Mouse (Mus musculus): Measurements from ENCODE around the gene Irf1. TPM values are rescaled to one million over a fixed set of nuclear protein-coding genes. Genes with fewer than 3 reads are reported as not detected.

The Irf1 gene
- polyA plus RNA-seq, 1 experiment from 2014 or later, result 3.6 TPM

DNA sequence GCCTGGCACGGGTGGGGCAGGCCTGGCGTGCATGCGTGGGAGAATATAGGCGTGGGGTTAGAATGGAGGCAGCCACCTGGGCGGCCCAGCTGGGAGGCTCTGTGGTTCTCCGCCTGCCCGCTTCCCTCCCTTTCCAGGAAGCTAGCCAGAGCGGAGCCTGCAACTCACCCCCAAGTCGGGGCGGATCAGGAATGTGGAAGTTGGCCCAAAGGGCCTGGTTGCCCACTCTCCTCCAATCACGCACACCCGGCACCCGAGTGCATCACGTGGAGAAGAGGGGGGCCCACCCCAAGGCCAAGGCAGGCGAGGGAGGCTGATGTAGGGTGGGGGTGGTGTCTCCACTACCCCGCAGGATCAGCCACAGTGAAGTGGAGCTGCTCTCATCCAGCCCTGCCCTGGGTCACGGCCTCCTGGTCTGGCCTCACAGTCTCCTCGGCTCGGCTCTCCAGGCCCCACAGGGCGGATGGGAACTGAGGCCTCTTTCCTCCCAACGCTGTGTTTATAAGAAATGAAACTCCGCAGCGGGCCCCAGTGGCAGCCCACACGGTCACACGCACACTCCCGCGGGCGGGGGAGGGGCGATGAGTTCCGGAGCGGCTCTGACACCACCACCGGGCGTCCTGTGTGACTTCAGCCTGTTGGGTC, 6.2 kb upstream of the Irf1 start:
- peak; percentile 69 for DNase-seq (ENCODE audit: low spot score)
- peaks cover 48% of the 10 kb centered on the region for H3K4me1 ChIP-seq (replicated peaks)
- peak overlapping the region; percentile 84 for H3K27ac ChIP-seq
- H3K9me3 ChIP-seq, result no peaks in the 10 kb centered on the region
- H3K4me3 ChIP-seq, result peak overlapping the region; percentile 52
- peaks cover 92% of the 10 kb centered on the region for H3K27me3 ChIP-seq (ENCODE audit: insufficient read depth, poor library complexity, severe bottlenecking)
- no peaks in the 10 kb centered on the region for H3K36me3 ChIP-seq
- WGBS, result 3% methylated on average over 33 of the region's 33 CpGs

DNA sequence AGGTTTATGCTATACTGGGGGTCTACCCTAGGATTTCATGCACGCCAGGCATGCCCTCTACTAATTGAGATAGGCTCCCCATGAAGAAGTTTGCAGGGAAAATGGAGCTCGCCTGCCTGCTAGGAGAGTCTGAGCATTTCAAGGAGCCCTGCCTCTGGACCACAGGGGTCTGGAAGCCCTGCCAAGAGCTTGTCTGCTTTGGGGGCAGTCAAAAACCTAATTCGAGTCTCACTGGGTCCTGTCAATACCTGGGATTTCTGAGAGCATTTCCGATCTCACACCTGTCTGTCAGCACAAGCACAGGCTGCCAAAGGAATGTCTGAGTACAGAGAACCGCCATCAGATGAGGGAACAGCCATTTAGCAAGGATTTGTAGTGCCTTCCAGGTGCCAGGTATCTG, 5.2 kb upstream of the Irf1 start:
- DNase-seq (ENCODE audit: low spot score), result no peak

DNA sequence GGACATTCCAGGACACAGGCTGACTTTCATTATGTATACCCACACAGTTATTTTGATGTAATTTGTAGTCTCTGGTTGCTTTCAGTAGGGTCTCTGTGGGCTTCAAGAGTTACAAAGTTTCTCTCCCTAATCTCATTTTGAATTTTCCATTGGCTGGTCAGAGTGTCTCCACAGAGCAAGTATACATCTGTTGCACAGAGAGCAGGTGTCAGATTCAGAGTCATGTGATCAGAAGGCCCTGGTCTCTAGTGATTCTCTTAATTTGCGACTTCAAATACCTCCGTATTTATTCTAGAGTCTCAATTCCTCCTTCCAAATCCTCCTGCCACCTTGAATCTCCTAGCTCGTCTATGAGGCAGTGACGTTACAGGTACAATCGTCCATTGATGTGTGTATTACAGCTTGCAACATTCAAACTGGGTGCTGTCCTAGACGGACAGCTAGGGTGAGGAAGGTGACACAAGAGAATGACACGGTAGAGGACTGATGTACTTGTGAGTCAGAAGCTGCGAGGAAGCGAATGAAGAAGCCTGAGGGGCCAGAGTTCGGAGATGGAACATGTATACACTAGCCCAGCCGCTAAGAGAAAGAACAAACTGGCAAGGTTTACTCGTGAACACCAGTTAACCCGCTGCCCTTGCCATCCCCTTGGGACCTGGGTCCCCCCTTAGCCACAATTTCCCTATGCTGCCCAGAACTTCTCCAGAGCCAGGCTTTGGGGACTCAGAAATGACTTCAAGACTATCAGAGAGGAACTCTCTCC, 1.2 kb upstream of the Irf1 start:
- H3K27me3 ChIP-seq (ENCODE audit: insufficient read depth, poor library complexity, severe bottlenecking), result peaks cover 80% of the 10 kb centered on the region
- no peak overlapping the region for H3K27ac ChIP-seq
- H3K36me3 ChIP-seq, result no peaks in the 10 kb centered on the region
- H3K9me3 ChIP-seq, result no peaks in the 10 kb centered on the region
- 0 out of 2 replicates have a peak overlapping the region, but pooled peaks have one; percentile 75 for H3K4me3 ChIP-seq
- no peak for DNase-seq (ENCODE audit: low spot score)
- H3K4me1 ChIP-seq (replicated peaks), result peaks cover 29% of the 10 kb centered on the region
- 77% methylated on average over 13 of the region's 13 CpGs for WGBS

More for the DNA sequence above, 5.2 kb upstream of the Irf1 start:
- 35% methylated on average over 5 of the region's 5 CpGs for WGBS
- H3K27me3 ChIP-seq (ENCODE audit: insufficient read depth, poor library complexity, severe bottlenecking), result peaks cover 93% of the 10 kb centered on the region
- H3K36me3 ChIP-seq, result no peaks in the 10 kb centered on the region
- H3K4me1 ChIP-seq (replicated peaks), result peaks cover 42% of the 10 kb centered on the region
- no peak overlapping the region for H3K27ac ChIP-seq
- H3K9me3 ChIP-seq, result no peaks in the 10 kb centered on the region
- H3K4me3 ChIP-seq, result no peak overlapping the region

DNA sequence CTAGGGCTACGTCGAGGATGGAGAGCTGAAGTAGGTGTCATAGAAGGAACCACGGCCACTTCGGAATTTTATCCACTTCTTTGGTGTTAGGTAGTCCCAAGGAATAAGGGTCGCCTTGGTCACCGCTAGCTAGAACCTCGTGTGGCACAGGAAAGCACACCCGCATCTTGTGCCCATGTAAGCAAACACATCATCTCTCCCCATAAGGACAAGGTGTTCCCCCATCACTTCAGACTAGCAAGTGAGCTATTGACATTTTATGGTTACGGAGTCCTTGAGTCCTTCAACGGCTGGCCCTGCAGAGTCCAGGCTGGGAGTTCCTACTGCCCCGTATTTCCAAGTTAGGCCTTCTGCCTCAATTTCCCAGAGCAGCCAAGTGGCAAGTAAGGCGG, 633 bp upstream of the Irf1 start:
- H3K27me3 ChIP-seq (ENCODE audit: insufficient read depth, poor library complexity, severe bottlenecking), result peaks cover 80% of the 10 kb centered on the region
- WGBS, result 57% methylated on average over 12 of the region's 12 CpGs
- H3K9me3 ChIP-seq, result no peaks in the 10 kb centered on the region
- H3K4me3 ChIP-seq, result peak overlapping the region; percentile 75
- H3K27ac ChIP-seq, result no peak overlapping the region
- peaks cover 23% of the 10 kb centered on the region for H3K4me1 ChIP-seq (replicated peaks)
- no peak for DNase-seq (ENCODE audit: low spot score)
- H3K36me3 ChIP-seq, result no peaks in the 10 kb centered on the region

DNA sequence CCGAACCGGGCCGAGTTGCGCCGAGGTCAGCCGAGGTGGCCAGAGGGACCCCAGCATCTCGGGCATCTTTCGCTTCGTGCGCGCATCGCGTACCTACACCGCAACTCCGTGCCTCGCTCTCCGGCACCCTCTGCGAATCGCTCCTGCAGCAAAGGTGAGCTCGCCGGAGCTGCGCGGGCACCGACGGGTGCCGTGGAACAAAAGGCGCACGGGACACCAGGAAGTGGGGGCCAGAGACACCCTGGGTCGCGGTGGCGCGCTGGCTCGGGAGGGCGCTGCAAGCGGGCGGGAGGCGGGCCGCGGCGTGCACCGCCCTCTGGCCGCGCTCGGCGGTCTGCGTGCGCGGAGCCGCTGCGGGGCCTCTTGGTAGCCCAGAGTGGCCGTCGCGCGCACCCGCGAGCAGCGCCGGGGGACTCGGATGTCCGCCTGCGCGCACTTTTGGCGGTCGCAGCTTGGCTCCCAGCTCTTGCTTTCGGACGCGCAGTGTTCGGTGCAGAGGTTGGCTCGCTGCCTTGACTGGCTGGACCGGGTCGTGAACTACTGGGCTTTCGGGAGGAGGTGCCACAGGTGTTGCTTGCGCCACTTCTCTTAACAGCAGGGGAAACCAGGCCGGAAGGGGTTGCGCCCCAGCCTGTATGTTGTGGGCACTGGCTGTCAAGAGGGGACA, 444 bp downstream of the Irf1 start:
- Histone ChIP-seq H3K36me3 (no peaks in the 10 kb centered on the region), H3K27me3 (ENCODE audit: insufficient read depth, poor library complexity, severe bottlenecking) (peaks cover 71% of the 10 kb centered on the region), H3K27ac (peak overlapping the region; percentile 82), H3K9me3 (no peaks in the 10 kb centered on the region), H3K4me1 (replicated peaks) (peaks cover 14% of the 10 kb centered on the region), H3K4me3 (peak overlapping the region; percentile 75)
- WGBS, result under 1% methylated on average over 75 of the region's 75 CpGs
- DNase-seq (ENCODE audit: low spot score), result peak; percentile 69

DNA sequence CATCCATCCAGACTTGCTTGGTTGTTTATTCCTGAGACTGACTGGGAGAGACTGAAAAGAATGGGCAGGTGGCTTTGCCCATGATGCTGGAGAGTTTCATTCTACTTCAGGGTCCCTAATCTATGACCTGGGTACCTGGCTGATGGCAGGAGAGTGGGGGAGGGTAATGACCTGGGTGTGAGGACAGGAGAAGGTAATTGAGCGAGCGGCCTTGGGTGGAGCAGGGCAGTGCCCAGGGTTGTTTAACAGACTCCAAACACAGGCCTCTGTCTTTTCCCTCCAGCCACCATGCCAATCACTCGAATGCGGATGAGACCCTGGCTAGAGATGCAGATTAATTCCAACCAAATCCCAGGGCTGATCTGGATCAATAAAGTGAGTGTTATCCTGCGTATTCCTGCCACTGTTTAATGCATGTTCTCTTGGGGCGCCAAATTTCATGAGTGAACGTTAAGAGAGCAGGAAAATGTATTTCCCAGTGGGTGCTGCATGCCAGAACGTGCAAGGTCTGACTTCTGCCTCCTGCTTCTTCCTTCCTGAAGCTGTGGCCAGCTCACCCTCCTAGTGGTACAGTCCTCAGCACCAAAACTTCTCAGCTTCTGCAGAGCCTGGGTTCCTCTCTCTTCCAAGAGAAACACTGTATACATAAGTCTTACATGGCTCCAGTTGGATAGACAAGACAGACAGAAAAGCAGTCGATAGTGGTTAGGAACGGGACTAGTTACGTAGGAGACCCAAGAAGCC, 1.4 kb downstream of the Irf1 start:
- no peaks in the 10 kb centered on the region for H3K9me3 ChIP-seq
- peaks cover 63% of the 10 kb centered on the region for H3K27me3 ChIP-seq (ENCODE audit: insufficient read depth, poor library complexity, severe bottlenecking)
- H3K4me1 ChIP-seq (replicated peaks), result peaks cover 14% of the 10 kb centered on the region
- 84% methylated on average over 11 of the region's 11 CpGs for WGBS
- H3K36me3 ChIP-seq, result peaks cover 4% of the 10 kb centered on the region; the same call in 1 of the 2 replicates
- no peak for DNase-seq (ENCODE audit: low spot score)
- H3K4me3 ChIP-seq, result peak overlapping the region; percentile 75; the same call in 1 of the 2 replicates
- H3K27ac ChIP-seq, result no peak overlapping the region

DNA sequence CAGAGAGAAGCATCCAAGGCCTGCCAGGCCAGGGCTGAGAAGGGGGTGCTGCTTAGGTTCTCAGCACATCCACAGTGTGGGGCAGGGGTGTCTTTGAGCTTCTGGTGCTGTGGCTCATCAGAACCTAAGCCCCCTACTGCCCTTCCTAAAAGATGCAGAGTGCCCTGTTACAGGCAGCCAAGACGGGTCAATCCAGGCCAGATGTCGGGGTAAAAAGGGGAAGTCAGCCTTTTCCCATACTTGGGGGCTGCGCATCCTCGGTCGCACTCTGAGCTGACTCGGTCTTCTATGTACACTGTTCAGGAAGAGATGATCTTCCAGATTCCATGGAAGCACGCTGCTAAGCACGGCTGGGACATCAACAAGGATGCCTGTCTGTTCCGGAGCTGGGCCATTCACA, 2.7 kb downstream of the Irf1 start:
- no peak for DNase-seq (ENCODE audit: low spot score)
- Histone ChIP-seq H3K27me3 (ENCODE audit: insufficient read depth, poor library complexity, severe bottlenecking) (peaks cover 52% of the 10 kb centered on the region), H3K9me3 (no peaks in the 10 kb centered on the region), H3K27ac (no peak overlapping the region), H3K36me3 (peaks cover 9% of the 10 kb centered on the region), H3K4me1 (replicated peaks) (peaks cover 14% of the 10 kb centered on the region), H3K4me3 (no peak overlapping the region)
- 77% methylated on average over 9 of the region's 9 CpGs for WGBS

DNA sequence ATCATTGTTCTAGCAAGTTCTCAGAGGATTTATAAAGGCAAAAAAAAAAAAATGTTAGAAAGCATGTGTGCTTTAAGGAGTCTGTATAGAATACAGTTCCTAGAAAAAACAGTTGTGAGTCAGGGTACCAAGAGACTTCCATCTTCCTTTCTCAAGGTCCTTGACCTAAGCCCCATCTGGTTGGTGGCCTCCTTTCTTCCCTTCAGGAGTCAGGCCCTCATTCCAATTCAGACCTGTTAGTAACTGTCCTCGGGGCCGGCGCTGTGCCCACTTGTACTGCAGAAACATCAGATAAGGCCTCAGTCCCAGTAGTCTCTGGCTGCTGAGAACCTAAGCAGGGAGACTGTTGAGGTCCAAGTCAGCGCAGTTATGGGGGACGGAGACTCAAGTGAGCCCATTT, 3.3 kb downstream of the Irf1 start, which contains the start of gene Gm17334:
TSS of gene Gm17334 (minus strand) at position 101 of the 400 bp plus-strand sequence.
- Histone ChIP-seq H3K27ac (no peak within 1 kb of the TSS), H3K4me1 (replicated peaks) (peaks cover 14% of the 10 kb centered on the region), H3K9me3 (no peaks in the 10 kb centered on the region), H3K27me3 (ENCODE audit: insufficient read depth, poor library complexity, severe bottlenecking) (peaks cover 50% of the 10 kb centered on the region), H3K4me3 (no peak within 1 kb of the TSS), H3K36me3 (peaks cover 9% of the 10 kb centered on the region)
- WGBS, result 92% methylated on average over 5 of the region's 5 CpGs
- DNase-seq (ENCODE audit: low spot score), result no peak

DNA sequence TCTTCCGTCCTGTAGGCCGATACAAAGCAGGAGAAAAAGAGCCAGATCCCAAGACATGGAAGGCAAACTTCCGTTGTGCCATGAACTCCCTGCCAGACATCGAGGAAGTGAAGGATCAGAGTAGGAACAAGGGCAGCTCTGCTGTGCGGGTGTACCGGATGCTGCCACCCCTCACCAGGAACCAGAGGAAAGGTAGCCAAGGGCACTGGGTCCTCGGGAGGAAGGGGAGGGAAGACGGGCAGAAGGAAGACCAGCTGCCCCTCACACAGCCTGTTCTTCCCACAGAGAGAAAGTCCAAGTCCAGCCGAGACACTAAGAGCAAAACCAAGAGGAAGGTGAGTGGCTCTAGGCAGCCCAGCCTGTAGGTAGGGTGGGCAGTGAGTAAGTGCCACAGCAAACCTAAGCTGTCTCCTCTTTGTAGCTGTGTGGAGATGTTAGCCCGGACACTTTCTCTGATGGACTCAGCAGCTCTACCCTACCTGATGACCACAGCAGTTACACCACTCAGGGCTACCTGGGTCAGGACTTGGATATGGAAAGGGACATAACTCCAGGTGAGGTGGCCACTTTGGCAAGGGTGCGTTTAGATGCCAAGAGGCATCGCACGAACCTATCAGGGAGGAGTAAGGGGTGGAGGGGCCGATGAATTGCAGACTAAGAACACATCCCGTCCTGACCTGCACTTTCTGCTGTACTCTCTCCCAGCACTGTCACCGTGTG, 4.0 kb downstream of the Irf1 start:
- WGBS, result 89% methylated on average over 16 of the region's 16 CpGs
- Histone ChIP-seq H3K4me1 (replicated peaks) (peaks cover 14% of the 10 kb centered on the region), H3K4me3 (no peak overlapping the region), H3K27ac (no peak overlapping the region), H3K9me3 (no peaks in the 10 kb centered on the region), H3K27me3 (ENCODE audit: insufficient read depth, poor library complexity, severe bottlenecking) (peaks cover 43% of the 10 kb centered on the region), H3K36me3 (peaks cover 9% of the 10 kb centered on the region)
- no peak for DNase-seq (ENCODE audit: low spot score)

DNA sequence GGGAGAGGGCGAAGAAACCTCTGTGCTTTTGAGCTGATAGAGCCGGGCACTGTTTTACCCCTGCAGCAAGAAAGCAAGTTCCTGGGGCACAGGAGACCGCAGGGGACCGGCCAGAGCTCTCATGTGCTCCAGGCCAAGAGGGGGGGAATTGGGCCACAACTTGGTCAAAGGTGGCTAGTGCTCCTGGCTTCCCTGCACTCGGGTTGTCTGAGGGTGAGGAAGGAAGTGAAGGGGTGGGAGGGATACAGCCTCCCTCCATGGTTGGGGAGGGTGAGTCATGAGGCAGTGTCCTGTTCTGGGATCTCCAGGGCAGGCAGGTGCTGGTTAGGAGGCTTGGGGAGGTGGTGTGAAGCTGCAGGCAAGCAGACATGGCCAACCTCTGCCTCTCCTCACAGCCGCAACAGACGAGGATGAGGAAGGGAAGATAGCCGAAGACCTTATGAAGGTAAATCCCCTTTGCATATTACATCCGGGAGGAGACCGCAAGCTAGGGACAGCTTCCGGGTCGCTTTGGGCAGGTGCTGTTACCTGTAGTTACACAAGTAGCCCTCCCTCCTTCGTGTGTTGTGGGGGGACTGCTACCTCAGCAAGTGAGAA, 4.9 kb downstream of the Irf1 start:
- peaks cover 9% of the 10 kb centered on the region for H3K36me3 ChIP-seq
- peaks cover 34% of the 10 kb centered on the region for H3K27me3 ChIP-seq (ENCODE audit: insufficient read depth, poor library complexity, severe bottlenecking)
- H3K9me3 ChIP-seq, result no peaks in the 10 kb centered on the region
- H3K4me1 ChIP-seq (replicated peaks), result peaks cover 9% of the 10 kb centered on the region
- H3K27ac ChIP-seq, result no peak overlapping the region
- no peak overlapping the region for H3K4me3 ChIP-seq
- no peak for DNase-seq (ENCODE audit: low spot score)
- WGBS, result 86% methylated on average over 13 of the region's 13 CpGs

DNA sequence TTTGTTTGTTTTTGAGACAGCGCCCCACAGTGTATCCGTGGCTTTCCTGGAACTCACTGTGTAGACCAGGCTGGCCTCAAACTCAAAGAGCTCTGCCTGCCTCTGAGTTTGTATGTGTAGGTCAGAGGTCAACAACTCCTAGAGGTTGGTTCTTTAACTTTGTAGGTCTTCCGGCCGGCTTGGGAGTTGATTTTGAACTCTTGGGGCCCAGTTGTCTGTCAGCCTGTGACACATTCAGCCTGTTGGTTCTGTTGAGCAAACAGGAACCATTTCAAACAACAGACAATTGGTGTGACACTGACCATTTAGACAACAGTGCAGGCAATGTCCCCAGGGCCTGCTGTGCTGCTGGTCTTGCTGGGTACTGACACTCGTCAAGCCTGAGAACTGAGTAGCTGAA, 7.9 kb downstream of the Irf1 start:
- H3K4me1 ChIP-seq (replicated peaks), result no peaks in the 10 kb centered on the region; the same call in 1 of the 2 replicates
- DNase-seq (ENCODE audit: low spot score), result no peak
- no peak overlapping the region for H3K4me3 ChIP-seq
- 66% methylated on average over 5 of the region's 5 CpGs for WGBS
- no peaks in the 10 kb centered on the region for H3K9me3 ChIP-seq
- peaks cover 9% of the 10 kb centered on the region for H3K36me3 ChIP-seq
- no peak overlapping the region for H3K27ac ChIP-seq
- H3K27me3 ChIP-seq (ENCODE audit: insufficient read depth, poor library complexity, severe bottlenecking), result peaks cover 11% of the 10 kb centered on the region

DNA sequence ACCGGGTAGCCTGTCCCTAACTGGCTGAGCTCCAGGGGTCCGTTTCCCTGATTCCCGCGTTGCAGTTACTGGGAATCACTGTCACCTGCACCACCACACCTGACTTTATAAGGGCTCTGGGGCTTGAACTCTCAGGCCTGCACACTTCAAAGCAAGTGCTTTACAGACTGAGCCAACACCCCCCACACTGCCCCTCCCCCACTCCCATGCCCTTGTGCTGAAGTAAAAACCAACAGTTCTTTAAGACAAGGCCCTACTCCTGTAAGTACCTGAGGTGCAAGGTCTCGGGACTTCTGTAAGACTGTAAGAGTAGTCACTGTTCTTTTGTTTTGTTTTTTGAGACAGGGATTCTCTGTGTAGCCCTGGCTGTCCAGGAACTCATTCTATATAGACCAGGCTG, 8.6 kb downstream of the Irf1 start:
- no peak for DNase-seq (ENCODE audit: low spot score)
- H3K4me1 ChIP-seq (replicated peaks), result no peaks in the 10 kb centered on the region; the same call in 1 of the 2 replicates
- no peaks in the 10 kb centered on the region for H3K9me3 ChIP-seq
- H3K27me3 ChIP-seq (ENCODE audit: insufficient read depth, poor library complexity, severe bottlenecking), result peaks cover 8% of the 10 kb centered on the region
- peaks cover 9% of the 10 kb centered on the region for H3K36me3 ChIP-seq
- H3K27ac ChIP-seq, result no peak overlapping the region
- H3K4me3 ChIP-seq, result no peak overlapping the region
- 83% methylated on average over 5 of the region's 5 CpGs for WGBS

Measured in hindbrain, embryonic 10.5 days (tissue).